Comparison of ENCODE assay signal across 10 mouse cellular contexts in the genomic region with DNA sequence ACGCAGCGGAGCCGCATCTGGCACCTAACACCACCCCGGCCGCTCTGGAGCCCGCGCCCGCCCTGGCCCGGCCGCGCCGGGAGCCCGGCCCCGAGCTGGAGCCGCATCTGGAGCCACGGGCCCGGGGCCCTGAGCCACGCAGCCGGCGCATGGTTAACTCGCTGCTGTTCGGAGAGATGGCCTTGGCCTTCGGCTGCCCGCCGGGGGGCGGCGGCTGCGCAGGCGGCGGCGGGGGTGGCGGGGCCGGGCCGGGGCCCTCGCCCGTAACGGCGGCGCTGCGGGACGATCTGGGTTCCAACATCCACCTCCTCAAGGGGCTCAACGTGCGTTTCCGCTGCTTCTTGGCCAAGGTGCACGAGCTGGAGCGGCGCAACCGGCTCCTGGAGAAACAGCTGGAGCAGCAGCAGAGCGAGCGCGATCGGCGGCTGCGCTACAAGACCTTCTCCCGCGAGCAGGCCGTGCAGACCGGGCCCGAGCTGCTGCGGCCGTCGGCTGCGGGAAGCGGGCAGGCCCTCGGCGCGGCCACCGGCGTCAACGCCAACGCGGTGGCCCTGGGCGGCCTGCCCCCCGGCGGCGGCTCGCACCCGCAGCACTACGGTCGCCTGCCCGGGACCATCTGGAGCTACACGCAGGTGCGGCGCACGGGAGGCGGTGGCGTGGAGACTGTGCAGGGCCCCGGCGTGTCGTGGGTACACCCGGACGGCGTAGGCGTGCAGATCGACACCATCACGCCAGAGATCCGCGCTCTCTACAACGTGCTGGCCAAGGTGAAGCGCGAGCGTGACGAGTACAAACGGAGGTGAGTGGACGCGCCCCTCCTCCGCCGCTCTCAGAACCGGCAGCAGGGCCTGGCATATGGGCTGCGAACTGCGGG. TPM values are rescaled to one million over a fixed set of nuclear protein-coding genes. Genes with fewer than 3 reads are reported as not detected.
DNase-seq lines count a peak whose midpoint lies in the region; ATAC-seq lines count a peak whose summit lies in the region.
"Had no signal": no experiment of that assay in that cellular context is flagged by ENCODE, and none has a peak within 500 bp of the region (broad histone marks: within the 10 kb centered on the region; RNA-seq: fewer than 3 reads in every experiment).

No protein-coding gene starts in this region.

- 0 out of 2 replicates have a peak, but pooled peaks cover 12% of the 10 kb centered on the region for H3K27me3 ChIP-seq in heart, embryonic 13.5 days (replicated peaks)

- peaks cover 52% of the 10 kb centered on the region for H3K4me1 ChIP-seq in heart, embryonic 13.5 days

- peak overlapping the region; percentile 81 for H3K4me3 ChIP-seq in heart, embryonic 13.5 days

- ATAC-seq in heart, embryonic 13.5 days (ENCODE audit: extremely low read depth, insufficient number of reproducible peaks, low FRiP score, low TSS enrichment), result peak; percentile 5; the same call in 1 of the 2 replicates
- ATAC-seq in monocyte, adult 5-6 weeks (replicated peaks; ENCODE audit: insufficient number of reproducible peaks, low FRiP score, low TSS enrichment, poor library complexity, severe bottlenecking), result no peak

- peak overlapping the region; percentile 78 for H3K4me2 ChIP-seq in heart, embryonic 13.5 days

- peak; percentile 36 for DNase-seq in urinary bladder, postnatal 14 days (ENCODE audit: low spot score)
- DNase-seq in urinary bladder, postnatal 10 days (ENCODE audit: low spot score), result no peak
- peak; percentile 85 for DNase-seq in cerebellum, postnatal 25 days
- peak; percentile 65 to 78 for DNase-seq in kidney, postnatal 4 days
- DNase-seq in lung, postnatal 10 days, result peak; percentile 55
- DNase-seq in right cerebral cortex, postnatal 25 days, result peak; percentile 67

- no peaks in the 10 kb centered on the region for H3K36me3 ChIP-seq in heart, embryonic 13.5 days

- WGBS in heart, embryonic 13.5 days, result under 1% methylated on average over 110 of the region's 111 CpGs

- H3K27ac ChIP-seq in heart, embryonic 13.5 days (replicated peaks), result peak overlapping the region; percentile 86

- no peaks in the 10 kb centered on the region for H3K9me3 ChIP-seq in heart, embryonic 13.5 days

- H3K9ac ChIP-seq in heart, embryonic 13.5 days, result peak overlapping the region; percentile 92

RNA-seq across cellular contexts. Expression of a gene that starts 27.9 kb away (rescaled TPM):
- polyA plus RNA-seq in heart, embryonic 13.5 days (2015; fragmentation: Nextera tagmentation; extraction: Ambion mirVana), result not detected in 2 replicates
- total RNA-seq in monocyte, adult 5-6 weeks (2017), result 1.4 TPM in 1 of 3 replicates, not detected in the others
- total RNA-seq: common myeloid progenitor, adult 5-6 weeks; left cerebral cortex, postnatal 10 days had no signal

RNA-seq across cellular contexts. Expression of a gene that starts 44.7 kb away (rescaled TPM):
- polyA plus RNA-seq in heart, embryonic 13.5 days (2015; fragmentation: Nextera tagmentation; extraction: Ambion mirVana), result 2.8 and 3.2 TPM in 2 replicates
- total RNA-seq in monocyte, adult 5-6 weeks (2017), result 11.1 to 19.2 TPM (median 11.7 TPM) in 3 replicates

RNA-seq across cellular contexts. Expression of a gene that starts 47.6 kb away (rescaled TPM):
- polyA plus RNA-seq in heart, embryonic 13.5 days (2015; fragmentation: Nextera tagmentation; extraction: Ambion mirVana), result 18.8 and 23.2 TPM in 2 replicates
- 4.5 to 8.5 TPM (median 6.2 TPM) in 3 replicates for total RNA-seq in monocyte, adult 5-6 weeks (2017)
